Mouse (Mus musculus): ENCODE data around the gene Kansl1. TPM values are rescaled to one million over a fixed set of nuclear protein-coding genes. Genes with fewer than 3 reads are reported as not detected.

Kansl1 gene
- polyA plus RNA-seq, 1 experiment, result 129 TPM

DNA sequence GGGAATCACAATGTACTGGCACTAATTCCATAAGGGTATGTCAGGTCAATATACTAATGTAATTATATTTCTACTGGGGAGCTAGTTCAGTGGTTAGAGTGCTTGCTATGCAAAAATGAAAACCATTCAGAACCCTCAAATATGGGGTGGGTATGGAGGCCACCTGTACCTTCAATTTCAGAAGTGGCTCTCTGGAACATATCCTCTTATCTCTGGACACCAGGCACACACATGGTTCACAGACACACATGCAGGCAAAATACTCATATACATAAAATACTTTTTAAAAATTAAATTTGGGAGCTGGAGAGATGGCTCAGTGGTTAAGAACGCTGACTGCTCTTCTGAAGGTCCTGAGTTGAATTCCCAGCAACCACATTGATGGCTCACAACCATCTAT, 16.0 kb downstream of the Kansl1 start:
- TF ChIP-seq POLR2A (IDR thresholded peaks at IDR 0.05; ENCODE audit: borderline replicate concordance, extremely low read depth, insufficient read depth, insufficient read length, poor library complexity, severe bottlenecking), result no peak
- no peak for DNase-seq (ENCODE audit: low read depth)

DNA sequence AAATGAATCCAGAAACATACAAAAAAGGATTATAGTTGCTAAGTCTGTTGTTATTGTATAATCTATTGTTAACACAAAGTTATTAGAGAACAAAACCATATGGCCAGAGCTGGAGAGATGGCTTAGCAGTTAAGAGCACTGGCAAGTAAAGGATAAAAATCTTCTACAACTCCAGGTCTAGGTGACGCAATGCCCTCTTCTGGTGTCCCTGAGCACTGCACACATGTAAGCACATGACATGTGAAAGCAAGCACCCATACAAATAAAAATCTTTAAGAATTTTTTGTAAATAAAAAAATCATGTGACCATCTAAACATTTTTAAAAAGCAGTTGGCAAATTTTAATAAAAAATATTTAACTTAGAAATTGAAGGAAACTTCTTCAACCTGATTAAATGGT, 17.4 kb downstream of the Kansl1 start:
- DNase-seq (ENCODE audit: low read depth), result no peak
- TF ChIP-seq POLR2A (IDR thresholded peaks at IDR 0.05; ENCODE audit: borderline replicate concordance, extremely low read depth, insufficient read depth, insufficient read length, poor library complexity, severe bottlenecking) (no peak), CTCF (IDR thresholded peaks at IDR 0.05; ENCODE audit: borderline replicate concordance, extremely low read depth, insufficient read depth, insufficient read length) (peak; percentile 25; the same call in 1 of the 2 replicates)

DNA sequence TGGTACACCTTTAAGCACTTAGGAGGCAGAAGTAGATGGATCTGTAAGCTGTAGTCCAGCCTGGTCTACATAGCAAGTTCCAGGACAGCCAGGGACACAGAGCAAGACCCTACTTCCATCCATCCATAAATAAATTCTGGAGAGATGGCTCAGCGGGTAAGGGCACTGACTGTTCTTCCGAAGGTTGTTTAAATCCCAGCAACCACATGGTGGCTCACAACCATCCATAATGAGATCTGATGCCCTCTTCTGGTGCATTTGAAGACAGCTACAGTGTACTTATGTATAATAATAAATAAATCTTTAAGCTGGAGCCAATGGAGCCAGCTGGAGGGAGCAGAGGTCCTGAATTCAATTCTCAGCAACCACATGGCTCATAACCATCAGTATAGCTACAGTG, 20.2 kb downstream of the Kansl1 start:
- DNase-seq (ENCODE audit: low read depth), result peak; percentile 25

DNA sequence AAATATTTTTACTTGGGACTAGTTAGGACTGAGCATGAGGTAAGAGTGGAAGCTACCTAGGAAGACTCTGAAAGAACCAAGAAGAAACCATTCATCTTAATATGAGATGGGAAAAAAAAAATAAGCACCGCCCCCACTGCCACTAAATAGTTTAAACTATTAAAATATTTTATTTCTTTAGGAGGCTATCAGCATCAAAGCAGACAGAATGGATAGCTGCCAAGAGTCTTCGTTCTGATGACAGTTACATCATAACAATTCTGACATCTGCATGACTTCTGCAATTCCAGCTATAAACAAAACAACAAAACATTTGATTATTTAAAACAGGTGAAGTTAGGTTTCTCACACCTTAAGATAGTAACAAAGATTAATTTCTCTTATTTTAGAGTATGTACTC, 23.1 kb downstream of the Kansl1 start:
- TF ChIP-seq POLR2A (IDR thresholded peaks at IDR 0.05; ENCODE audit: borderline replicate concordance, extremely low read depth, insufficient read depth, insufficient read length, poor library complexity, severe bottlenecking), result no peak
- TF ChIP-seq CTCF (IDR thresholded peaks at IDR 0.05; ENCODE audit: borderline replicate concordance, extremely low read depth, insufficient read depth, insufficient read length), result no peak

DNA sequence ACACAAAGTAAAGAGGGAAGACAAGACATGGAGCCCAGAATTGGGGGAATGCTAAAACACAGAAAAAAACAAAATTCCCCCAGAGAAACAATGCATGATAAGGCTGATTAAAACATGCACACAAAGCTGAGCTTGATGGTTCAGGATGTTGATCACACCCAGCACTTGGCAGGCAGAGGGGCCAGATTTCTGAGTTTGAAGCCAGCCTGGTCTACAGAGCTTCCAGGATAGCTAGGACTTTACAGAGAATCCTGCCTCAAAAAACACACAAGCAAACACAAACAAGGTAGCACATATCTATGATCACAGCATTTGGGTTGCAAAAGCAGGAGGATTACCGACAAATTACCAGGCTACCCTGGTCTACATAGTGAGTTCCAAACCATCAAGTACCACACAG, 23.6 kb downstream of the Kansl1 start:
- no peak for TF ChIP-seq CTCF (IDR thresholded peaks at IDR 0.05; ENCODE audit: borderline replicate concordance, extremely low read depth, insufficient read depth, insufficient read length)
- no peak for TF ChIP-seq POLR2A (IDR thresholded peaks at IDR 0.05; ENCODE audit: borderline replicate concordance, extremely low read depth, insufficient read depth, insufficient read length, poor library complexity, severe bottlenecking)
- no peak for DNase-seq (ENCODE audit: low read depth)

More for the DNA sequence above, 23.1 kb downstream of the Kansl1 start:
- DNase-seq (ENCODE audit: low read depth), result no peak

DNA sequence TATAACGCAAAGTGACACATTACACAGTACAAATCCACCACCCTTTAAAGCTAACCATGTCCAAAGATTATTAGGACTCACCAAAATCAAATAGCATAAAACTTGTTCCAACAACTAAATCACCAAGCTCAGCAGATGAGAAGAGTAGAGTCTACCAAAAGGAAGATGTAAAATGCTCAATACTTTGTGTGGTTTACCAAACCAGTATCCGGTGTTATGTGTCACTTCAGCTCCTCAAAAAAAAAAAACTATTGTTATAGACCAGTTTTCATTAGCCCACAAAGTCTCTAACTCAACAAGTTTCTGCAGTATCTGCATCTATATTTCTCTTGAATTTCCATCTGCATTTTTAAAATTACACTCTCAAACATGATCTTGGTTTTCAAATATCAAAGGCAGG, 25.3 kb downstream of the Kansl1 start:
- no peak for DNase-seq (ENCODE audit: low read depth)

DNA sequence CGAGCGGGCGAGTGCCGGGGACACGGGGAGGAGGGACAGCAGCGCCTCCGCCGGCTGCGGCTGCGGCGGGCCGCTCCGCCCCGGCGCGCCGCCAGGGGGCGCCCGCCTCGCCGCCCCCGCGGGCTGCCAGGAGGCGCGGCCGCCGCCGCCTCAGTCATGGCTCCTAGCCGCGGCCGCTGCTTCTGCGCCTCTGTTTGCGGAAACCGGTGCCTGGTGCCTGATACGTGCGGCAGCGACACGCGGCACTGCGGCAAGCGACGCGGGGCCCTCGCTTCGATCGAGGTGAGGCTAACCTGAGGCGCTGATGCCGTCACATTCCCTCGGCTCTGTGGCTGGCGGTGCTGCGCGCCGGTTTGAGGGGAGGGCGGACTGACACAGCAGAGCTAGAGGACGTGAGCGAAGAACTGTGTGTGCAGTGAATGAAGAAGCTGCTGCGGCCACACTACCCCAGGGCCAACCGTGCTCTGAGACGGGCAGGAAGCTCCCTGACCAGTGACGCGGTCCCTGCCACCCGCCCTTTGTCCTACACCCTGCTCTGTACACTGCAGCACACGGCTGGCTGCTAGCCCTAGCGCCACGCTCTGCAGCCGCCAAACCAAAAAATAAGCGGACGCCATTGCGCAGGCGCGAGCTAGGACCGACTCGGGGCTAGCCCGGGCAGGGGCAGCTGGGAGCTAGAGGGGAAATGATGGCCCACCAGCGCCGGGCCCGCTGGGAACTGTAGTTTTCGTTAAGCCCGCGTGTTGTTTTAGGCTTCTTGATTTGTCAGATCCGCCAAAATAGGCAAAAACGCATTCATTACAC, 26.1 kb downstream of the Kansl1 start:
- TF ChIP-seq POLR2A (IDR thresholded peaks at IDR 0.05; ENCODE audit: borderline replicate concordance, extremely low read depth, insufficient read depth, insufficient read length, poor library complexity, severe bottlenecking), result peak; percentile 69
- peak; percentile 48; the same call in 1 of the 2 replicates for TF ChIP-seq CTCF (IDR thresholded peaks at IDR 0.05; ENCODE audit: borderline replicate concordance, extremely low read depth, insufficient read depth, insufficient read length)
- peak; percentile 97 for DNase-seq (ENCODE audit: low read depth)

More for the DNA sequence above, 25.3 kb downstream of the Kansl1 start:
- TF ChIP-seq POLR2A (IDR thresholded peaks at IDR 0.05; ENCODE audit: borderline replicate concordance, extremely low read depth, insufficient read depth, insufficient read length, poor library complexity, severe bottlenecking) (no peak), CTCF (IDR thresholded peaks at IDR 0.05; ENCODE audit: borderline replicate concordance, extremely low read depth, insufficient read depth, insufficient read length) (no peak)

DNA sequence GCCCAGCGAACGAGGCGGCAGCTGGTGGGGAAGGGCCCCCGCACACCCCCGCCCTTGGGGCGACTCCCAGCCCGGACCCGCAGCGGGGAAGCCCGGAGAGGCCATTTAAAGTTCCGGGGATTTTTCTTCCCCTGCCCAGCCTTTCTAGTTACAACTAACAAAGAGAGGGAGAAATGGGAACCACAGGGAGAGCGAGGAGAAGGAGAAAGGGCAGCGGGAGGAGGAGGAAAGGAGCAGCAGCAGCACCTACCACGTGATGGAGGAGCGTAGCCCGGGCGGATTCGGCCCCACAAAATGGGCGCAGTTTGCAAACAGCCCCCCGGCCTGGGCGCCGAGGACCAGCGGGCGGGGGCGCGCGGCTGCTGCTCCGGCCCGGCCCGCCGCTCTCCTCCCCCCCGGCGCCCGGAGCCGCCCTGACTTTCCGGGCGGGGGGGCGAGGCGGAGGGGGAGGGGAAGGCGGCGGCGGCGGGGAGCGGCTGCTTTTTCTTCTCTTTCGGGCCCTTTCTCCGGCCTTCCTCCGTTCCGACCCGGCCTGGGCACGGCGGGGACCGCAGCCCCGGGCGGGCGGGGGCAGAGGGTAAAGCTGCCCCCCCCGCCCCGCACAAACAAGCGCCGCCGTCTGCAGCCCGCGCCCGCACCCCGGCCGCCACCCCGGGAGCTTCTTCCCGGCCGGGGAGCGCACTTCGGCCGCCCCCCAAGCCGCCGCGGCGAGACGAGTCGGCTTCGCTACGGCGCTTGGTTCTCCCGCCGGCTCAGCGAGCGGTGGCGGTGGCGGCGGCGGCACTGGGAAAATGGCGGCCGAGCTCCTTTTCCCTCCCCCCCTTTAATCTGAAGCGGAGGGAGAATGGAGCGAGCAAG, 27.0 kb downstream of the Kansl1 start:
- TF ChIP-seq CTCF (IDR thresholded peaks at IDR 0.05; ENCODE audit: borderline replicate concordance, extremely low read depth, insufficient read depth, insufficient read length) (no peak), POLR2A (IDR thresholded peaks at IDR 0.05; ENCODE audit: borderline replicate concordance, extremely low read depth, insufficient read depth, insufficient read length, poor library complexity, severe bottlenecking) (peak; percentile 58)
- DNase-seq (ENCODE audit: low read depth), result peak; percentile 92

DNA sequence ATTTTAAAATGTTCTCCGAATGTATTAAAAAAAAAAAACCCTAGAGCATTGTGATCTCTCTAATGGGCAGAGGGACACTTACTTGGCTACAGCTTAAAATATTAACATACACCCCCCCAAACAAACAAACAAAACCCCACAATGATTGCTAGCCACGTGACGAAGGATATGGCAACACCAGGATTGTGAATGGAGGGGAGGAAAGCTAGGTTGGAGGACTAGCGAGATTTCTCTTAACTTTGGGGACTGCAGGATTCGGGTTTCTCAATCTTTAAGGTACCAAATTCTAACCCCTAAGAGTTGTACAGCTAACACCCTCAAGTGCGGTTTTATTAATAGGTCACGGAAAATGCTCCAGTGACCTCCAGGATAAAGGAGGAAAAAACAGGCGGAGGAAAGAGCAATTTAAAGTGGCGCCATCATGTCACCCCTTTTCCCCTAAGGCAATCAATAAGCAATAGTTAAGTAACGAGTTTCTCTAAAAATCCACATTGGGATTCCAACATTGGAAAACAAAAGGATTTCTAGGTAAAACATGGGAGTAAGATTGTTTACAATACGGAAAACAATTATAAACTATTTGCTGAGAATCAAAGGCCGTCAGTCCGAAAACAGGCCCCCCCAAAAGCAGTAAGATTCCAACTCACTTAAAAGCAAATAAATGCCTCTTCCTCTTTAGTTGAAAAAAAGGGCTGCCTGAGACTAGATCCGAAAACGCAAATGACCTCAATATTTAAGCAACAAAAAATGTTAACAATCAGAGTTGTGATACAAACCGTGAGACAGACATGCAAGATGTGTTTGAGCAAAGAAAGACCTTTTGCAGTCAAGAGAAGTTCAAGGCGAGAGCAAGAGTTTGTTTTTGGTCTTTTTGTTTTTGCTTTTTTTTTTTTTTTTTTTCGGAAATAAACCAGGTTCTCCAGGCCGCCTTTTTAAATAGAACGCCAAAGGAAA, 27.9 kb downstream of the Kansl1 start:
- TF ChIP-seq CTCF (IDR thresholded peaks at IDR 0.05; ENCODE audit: borderline replicate concordance, extremely low read depth, insufficient read depth, insufficient read length), result no peak
- TF ChIP-seq POLR2A (IDR thresholded peaks at IDR 0.05; ENCODE audit: borderline replicate concordance, extremely low read depth, insufficient read depth, insufficient read length, poor library complexity, severe bottlenecking), result no peak
- peak; percentile 59 for DNase-seq (ENCODE audit: low read depth)

DNA sequence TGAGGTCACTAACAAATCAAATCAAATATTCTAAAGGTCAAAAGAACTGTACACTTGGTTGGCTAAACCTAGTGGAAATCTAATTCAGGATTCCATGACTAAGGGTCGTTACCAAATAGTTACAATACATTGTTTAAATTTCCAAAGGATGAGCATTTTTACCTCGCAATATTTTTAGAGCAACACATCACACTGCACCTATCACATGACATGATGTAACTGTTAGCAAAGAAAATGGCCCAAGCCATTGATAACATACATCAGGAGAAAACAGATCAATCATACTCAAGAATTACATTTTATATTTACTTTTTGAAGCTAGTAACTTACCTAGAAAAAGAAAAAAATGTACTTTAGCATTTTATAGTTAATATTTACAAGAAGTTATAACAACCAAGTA, 29.0 kb downstream of the Kansl1 start:
- TF ChIP-seq POLR2A (IDR thresholded peaks at IDR 0.05; ENCODE audit: borderline replicate concordance, extremely low read depth, insufficient read depth, insufficient read length, poor library complexity, severe bottlenecking) (no peak), CTCF (IDR thresholded peaks at IDR 0.05; ENCODE audit: borderline replicate concordance, extremely low read depth, insufficient read depth, insufficient read length) (no peak)
- no peak for DNase-seq (ENCODE audit: low read depth)

DNA sequence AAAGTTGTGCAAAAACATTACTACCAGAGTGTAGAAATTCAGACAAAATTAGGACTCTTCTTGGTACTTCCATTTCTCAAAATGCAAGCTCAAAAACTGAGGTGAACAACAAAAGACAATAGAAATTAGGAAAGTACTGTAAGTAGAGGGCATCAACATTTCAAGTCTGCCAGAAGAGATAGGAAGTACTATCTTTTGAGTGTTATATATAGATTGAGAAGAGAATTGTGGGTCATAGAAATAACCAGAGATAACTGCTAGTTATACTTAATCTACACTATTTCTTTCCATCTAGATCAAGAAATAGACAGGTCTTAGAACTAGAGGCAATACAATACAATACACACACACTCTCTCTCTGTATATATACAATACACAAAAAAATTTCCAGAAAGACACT, 30.2 kb downstream of the Kansl1 start:
- no peak for DNase-seq (ENCODE audit: low read depth)
- TF ChIP-seq CTCF (IDR thresholded peaks at IDR 0.05; ENCODE audit: borderline replicate concordance, extremely low read depth, insufficient read depth, insufficient read length) (no peak), POLR2A (IDR thresholded peaks at IDR 0.05; ENCODE audit: borderline replicate concordance, extremely low read depth, insufficient read depth, insufficient read length, poor library complexity, severe bottlenecking) (no peak)

All from brain, embryonic 14.5 days (tissue).